Mouse (Mus musculus) hindbrain, embryonic 10.5 days (tissue): ENCODE results near the gene Hao1. TPM values are rescaled to one million over a fixed set of nuclear protein-coding genes. Genes with fewer than 3 reads are reported as not detected.

ENCODE experiments used
- DNase-seq: peaks from one replicate; pipeline ENCODE4 v3.0.0-alpha.2; 2017; ENCODE audit warnings: low spot score
- H3K27ac ChIP-seq: fragments of 300-500 bp; sonication (generic); 2 replicates; pipeline ENCODE4 v1.5.1; 2016; ENCODE audit warnings: mild to moderate bottlenecking, moderate library complexity
- H3K27me3 ChIP-seq: fragments of 300-500 bp; sonication (generic); 2 replicates; pipeline ENCODE4 v1.6.1; 2016; ENCODE audit warnings: mild to moderate bottlenecking; ENCODE audit not compliant: poor library complexity, insufficient read depth, severe bottlenecking
- H3K36me3 ChIP-seq: fragments of 300-500 bp; sonication (generic); 2 replicates; pipeline ENCODE4 v1.6.1; 2016; ENCODE audit warnings: mild to moderate bottlenecking, moderate library complexity
- H3K4me1 ChIP-seq: fragments of 300-500 bp; sonication (generic); replicated peaks from 2 replicates; pipeline ENCODE4 v1.6.1; 2016; ENCODE audit warnings: mild to moderate bottlenecking
- H3K4me3 ChIP-seq: fragments of 300-500 bp; sonication (generic); 2 replicates; pipeline ENCODE4 v1.5.1; 2016; ENCODE audit warnings: mild to moderate bottlenecking, moderate library complexity
- H3K9me3 ChIP-seq: fragments of 300-500 bp; sonication (generic); 2 replicates; pipeline ENCODE4 v1.6.1; 2016; ENCODE audit warnings: mild to moderate bottlenecking, moderate library complexity
- WGBS: fragments of 180-500 bp; shearing (Covaris S2); methylation state at CpG from one replicate; pipeline ENCODE4 v1.1.7; 2016; 5-methylcytosine and 5-hydroxymethylcytosine counted together
- polyA plus RNA-seq: library from polyadenylated mRNA; unstranded; fragments of >200 nt; fragmentation: Nextera tagmentation; extraction: Ambion mirVana; gene quantifications from 2 replicates; pipeline ENCODE4 v1.2.1, GENCODE M21; 2016

The Hao1 gene
- polyA plus RNA-seq: not detected in 2 replicates

GRCm38 (mm10) chr2:134554221-134554727 lies at the start of gene Hao1:
Gene Hao1 (minus strand): TSS chr2:134554368.
- Histone ChIP-seq H3K36me3 (no peaks in the 10 kb centered on the region), H3K4me3 (no peak within 1 kb of the TSS), H3K4me1 (no peaks in the 10 kb centered on the region), H3K27me3 (no peaks in the 10 kb centered on the region), H3K27ac (no peak within 1 kb of the TSS), H3K9me3 (no peaks in the 10 kb centered on the region)
- no peak for DNase-seq
- WGBS: 86% methylated on average over 8 of the region's 8 CpGs

DNA sequence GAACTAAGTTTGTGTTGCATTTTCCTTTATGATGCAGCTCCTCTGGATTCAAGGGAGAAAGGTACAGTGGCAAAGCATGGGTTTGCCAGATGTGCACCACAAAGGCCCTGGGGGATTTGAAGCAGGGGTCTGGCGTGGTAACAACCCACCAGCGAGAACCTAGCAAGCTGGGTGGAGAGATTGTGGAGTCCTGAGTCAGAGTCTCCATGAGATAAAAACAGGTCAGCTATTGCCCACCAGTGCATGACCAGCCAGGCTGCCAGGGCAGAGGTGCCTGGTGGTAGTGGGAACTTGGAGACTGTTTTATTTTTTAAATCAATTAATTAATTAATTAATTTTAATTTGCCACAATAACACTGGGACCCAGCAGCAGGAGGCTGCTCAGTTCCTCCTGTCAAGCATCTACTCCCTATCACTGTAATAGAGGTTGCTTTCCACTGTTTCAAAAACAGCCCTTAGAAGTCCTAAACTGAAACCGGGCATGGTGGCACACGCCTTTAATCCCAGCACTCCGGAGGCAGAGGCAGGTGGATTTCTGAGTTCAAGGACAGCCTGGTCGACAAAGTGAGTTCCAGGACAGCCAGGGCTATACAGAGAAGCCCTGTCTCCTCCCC lies 37.0 kb upstream of the Hao1 start:
- no peaks in the 10 kb centered on the region for H3K4me1 ChIP-seq
- 90% methylated on average over 6 of the region's 6 CpGs for WGBS
- no peak for DNase-seq
- H3K4me3 ChIP-seq: no peak overlapping the region
- H3K27ac ChIP-seq: no peak overlapping the region
- no peaks in the 10 kb centered on the region for H3K9me3 ChIP-seq
- no peaks in the 10 kb centered on the region for H3K27me3 ChIP-seq
- 0 out of 2 replicates have a peak, but pooled peaks cover 2% of the 10 kb centered on the region for H3K36me3 ChIP-seq

- H3K27ac ChIP-seq: no peak overlapping the region
- no peak for DNase-seq
- no peak overlapping the region for H3K4me3 ChIP-seq
- H3K36me3 ChIP-seq: no peaks in the 10 kb centered on the region
- peaks cover 14% of the 10 kb centered on the region; the same call in 1 of the 2 replicates for H3K4me1 ChIP-seq
- no peaks in the 10 kb centered on the region for H3K27me3 ChIP-seq
- 59% methylated on average over 4 of the region's 4 CpGs for WGBS
- no peaks in the 10 kb centered on the region for H3K9me3 ChIP-seq
These were observed 31.1 kb upstream of the Hao1 start for GRCm38 (mm10) chr2:134585243-134585642.

- no peak overlapping the region for H3K4me3 ChIP-seq
- no peaks in the 10 kb centered on the region for H3K27me3 ChIP-seq
- H3K4me1 ChIP-seq: no peaks in the 10 kb centered on the region
- WGBS: 90% methylated on average over 3 of the region's 3 CpGs
- peaks cover 18% of the 10 kb centered on the region; the same call in 1 of the 2 replicates for H3K9me3 ChIP-seq
- no peak overlapping the region for H3K27ac ChIP-seq
- no peaks in the 10 kb centered on the region for H3K36me3 ChIP-seq
- no peak for DNase-seq
These were observed 5.3 kb upstream of the Hao1 start for GRCm38 (mm10) chr2:134559422-134559821.

DNA sequence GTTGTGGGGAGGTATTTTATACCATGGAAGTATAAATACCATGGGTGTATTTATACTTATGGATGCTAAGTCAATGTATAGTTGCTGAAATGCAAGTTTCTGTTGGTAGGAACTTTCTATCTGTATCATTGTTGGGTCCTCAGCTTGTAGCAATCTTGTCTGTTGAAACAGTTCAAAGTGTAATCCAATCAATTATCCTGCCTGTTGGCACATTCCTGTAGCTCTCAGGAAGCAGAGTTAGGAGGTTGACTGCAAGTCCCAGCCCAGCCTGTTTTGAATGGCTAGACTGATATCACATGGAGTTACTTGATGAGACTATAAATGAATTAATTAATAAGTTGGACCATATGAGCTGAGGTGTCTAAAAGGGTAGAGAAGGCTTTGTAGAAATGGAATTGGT lies 1.8 kb downstream of the Hao1 start:
- Histone ChIP-seq H3K27ac (no peak overlapping the region), H3K9me3 (no peaks in the 10 kb centered on the region), H3K4me1 (no peaks in the 10 kb centered on the region), H3K4me3 (no peak overlapping the region), H3K36me3 (no peaks in the 10 kb centered on the region), H3K27me3 (no peaks in the 10 kb centered on the region)
- no peak for DNase-seq

GRCm38 (mm10) chr2:134549770-134550169 lies 4.4 kb downstream of the Hao1 start:
- Histone ChIP-seq H3K4me1 (no peaks in the 10 kb centered on the region), H3K4me3 (no peak overlapping the region), H3K36me3 (no peaks in the 10 kb centered on the region), H3K9me3 (no peaks in the 10 kb centered on the region), H3K27me3 (no peaks in the 10 kb centered on the region), H3K27ac (no peak overlapping the region)
- WGBS: 29% methylated on average over 4 of the region's 4 CpGs
- DNase-seq: peak; percentile 27

- 81% methylated on average over 5 of the region's 5 CpGs for WGBS
These were observed 9.1 kb downstream of the Hao1 start for GRCm38 (mm10) chr2:134545116-134545515.

DNA sequence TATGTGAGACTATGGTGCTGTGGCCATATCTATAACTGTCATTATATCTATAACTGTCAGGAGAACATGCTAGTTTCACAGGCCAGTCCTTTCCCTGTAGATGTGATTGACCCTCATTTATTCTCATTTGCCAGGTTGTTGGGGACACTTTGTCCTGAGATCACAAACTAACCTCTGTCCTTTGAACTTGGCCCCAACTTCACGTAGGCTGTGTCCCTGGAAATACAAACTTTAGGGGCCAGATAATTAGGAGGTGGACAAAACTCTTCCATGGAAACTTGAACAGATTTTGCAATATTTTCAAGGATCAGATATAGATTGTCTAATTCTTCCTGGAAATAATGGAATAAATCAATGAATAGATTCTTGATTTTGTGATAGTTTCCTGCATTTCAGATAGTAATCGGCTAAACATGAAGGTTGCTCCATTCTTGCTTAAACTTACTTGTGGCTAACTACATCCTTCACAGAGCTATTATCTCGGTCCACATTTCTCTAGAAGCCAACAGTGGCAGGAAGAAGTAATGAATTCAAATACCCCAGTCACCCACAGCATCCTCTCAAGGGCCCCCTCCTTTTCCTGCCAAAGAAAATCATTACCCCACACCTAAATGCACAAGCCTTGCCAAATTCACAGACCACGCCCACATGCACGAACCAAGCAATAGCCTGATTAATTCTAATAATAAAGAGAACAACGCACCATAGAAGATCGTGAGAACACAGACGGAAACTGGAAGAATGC lies 9.7 kb downstream of the Hao1 start:
- Histone ChIP-seq H3K4me1 (no peaks in the 10 kb centered on the region), H3K4me3 (no peak overlapping the region), H3K27ac (no peak overlapping the region), H3K27me3 (no peaks in the 10 kb centered on the region), H3K36me3 (no peaks in the 10 kb centered on the region), H3K9me3 (no peaks in the 10 kb centered on the region)
- no peak for DNase-seq
- WGBS: 86% methylated on average over 8 of the region's 8 CpGs

More at GRCm38 (mm10) chr2:134545116-134545515, 9.1 kb downstream of the Hao1 start:
- Histone ChIP-seq H3K4me1 (no peaks in the 10 kb centered on the region), H3K36me3 (no peaks in the 10 kb centered on the region), H3K27ac (no peak overlapping the region), H3K4me3 (no peak overlapping the region), H3K9me3 (no peaks in the 10 kb centered on the region), H3K27me3 (no peaks in the 10 kb centered on the region)
- no peak for DNase-seq

- H3K9me3 ChIP-seq: no peaks in the 10 kb centered on the region
- no peaks in the 10 kb centered on the region for H3K27me3 ChIP-seq
- no peaks in the 10 kb centered on the region for H3K4me1 ChIP-seq
- no peak for DNase-seq
- H3K4me3 ChIP-seq: no peak overlapping the region
- no peak overlapping the region for H3K27ac ChIP-seq
- H3K36me3 ChIP-seq: no peaks in the 10 kb centered on the region
- 61% methylated on average over 2 of the region's 2 CpGs for WGBS
These were observed 10.7 kb downstream of the Hao1 start for GRCm38 (mm10) chr2:134543501-134543900.

- 80% methylated on average over 5 of the region's 5 CpGs for WGBS
- Histone ChIP-seq H3K27ac (no peak overlapping the region), H3K9me3 (no peaks in the 10 kb centered on the region), H3K4me3 (no peak overlapping the region), H3K4me1 (no peaks in the 10 kb centered on the region), H3K36me3 (no peaks in the 10 kb centered on the region), H3K27me3 (no peaks in the 10 kb centered on the region)
- no peak for DNase-seq
These were observed 13.1 kb downstream of the Hao1 start for GRCm38 (mm10) chr2:134541019-134541418.

DNA sequence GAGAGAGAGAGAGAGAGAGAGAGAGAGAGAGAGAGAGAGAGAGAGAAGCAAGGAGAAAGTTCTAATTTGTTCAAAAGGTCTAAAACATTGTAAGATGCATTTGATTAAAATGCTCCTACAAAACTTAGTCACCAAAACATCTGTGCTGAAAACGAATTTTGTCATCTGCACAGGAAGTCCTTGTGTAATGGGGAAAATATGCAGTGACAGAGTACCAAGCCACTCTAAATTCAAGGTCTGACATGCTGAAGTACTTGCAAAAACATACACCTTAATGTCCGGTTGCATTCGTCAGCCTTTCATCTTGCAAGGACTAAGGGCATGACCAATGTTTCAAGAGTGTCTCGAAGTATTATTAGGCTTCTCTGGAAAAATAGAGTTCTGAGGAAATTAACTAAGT lies 15.7 kb downstream of the Hao1 start:
- H3K27me3 ChIP-seq: no peaks in the 10 kb centered on the region
- DNase-seq: no peak
- no peaks in the 10 kb centered on the region for H3K9me3 ChIP-seq
- no peaks in the 10 kb centered on the region for H3K4me1 ChIP-seq
- no peak overlapping the region for H3K27ac ChIP-seq
- no peaks in the 10 kb centered on the region for H3K36me3 ChIP-seq
- H3K4me3 ChIP-seq: no peak overlapping the region
- 80% methylated on average over 4 of the region's 4 CpGs for WGBS

GRCm38 (mm10) chr2:134528122-134528810 lies 25.9 kb downstream of the Hao1 start:
- Histone ChIP-seq H3K9me3 (no peaks in the 10 kb centered on the region), H3K36me3 (no peaks in the 10 kb centered on the region), H3K27me3 (no peaks in the 10 kb centered on the region), H3K27ac (0 out of 2 replicates have a peak overlapping the region, but pooled peaks have one; percentile 6), H3K4me3 (no peak overlapping the region), H3K4me1 (no peaks in the 10 kb centered on the region)
- WGBS: 68% methylated on average over 7 of the region's 7 CpGs
- DNase-seq: peak; percentile 18
